Mouse (Mus musculus) erythroblast, embryonic 14.5 days (primary cell): ENCODE results near the gene Acsbg1.

Source experiments
- GATA1 ChIP-seq: IDR thresholded peaks from 2 replicates; pipeline ENCODE4 v1.6.1; 2012; ENCODE audit warnings: low read length, inconsistent platforms, mixed read lengths
- TAL1 ChIP-seq: IDR thresholded peaks from 3 replicates; pipeline ENCODE4 v1.6.1; 2012; ENCODE audit warnings: low read length, inconsistent platforms, mixed read lengths

- no peak for TF ChIP-seq TAL1
- no peak for TF ChIP-seq GATA1
Observed at GRCm38 (mm10) chr9:54699345-54700173, 37.9 kb upstream of the Acsbg1 start.
